Mouse (Mus musculus) bone marrow, adult 2 months (tissue): ENCODE measurements around the gene Foxo6.

Source experiments
- CTCF ChIP-seq: fragments of 200-500 bp; IDR thresholded peaks from 2 replicates; pipeline ENCODE4 v1.5.1; 2011; ENCODE audit warnings: low read length, control low read depth; ENCODE audit not compliant: control insufficient read depth, insufficient read depth
- POLR2A ChIP-seq: fragments of 200-500 bp; IDR thresholded peaks from 2 replicates; pipeline ENCODE4 v1.6.1; 2011; ENCODE audit warnings: low read depth, mild to moderate bottlenecking, control low read depth, low read length, borderline replicate concordance; ENCODE audit not compliant: control insufficient read depth

GRCm38 (mm10) chr4:120241106-120241505 is 46.0 kb downstream of the Foxo6 start:
- TF ChIP-seq CTCF, result no peak
- TF ChIP-seq POLR2A, result no peak
